Mouse (Mus musculus): ENCODE results near the gene Grip1. TPM values are rescaled to one million over a fixed set of nuclear protein-coding genes. Genes with fewer than 3 reads are reported as not detected.

Gene Grip1
- polyA plus RNA-seq, 1 experiment from 2014 or later: 4.8 TPM

GRCm38 (mm10) chr10:119834122-119834521, 380.5 kb downstream of the Grip1 start:
- H3K9ac ChIP-seq: no peak overlapping the region
- H3K27ac ChIP-seq (replicated peaks): no peak overlapping the region
- no peaks in the 10 kb centered on the region for H3K4me1 ChIP-seq
- WGBS: 69% methylated on average over 4 of the region's 4 CpGs
- H3K27me3 ChIP-seq: no peaks in the 10 kb centered on the region
- no peak for ATAC-seq (ENCODE audit: insufficient number of reproducible peaks, low FRiP score, low TSS enrichment, low read depth)
- H3K9me3 ChIP-seq (replicated peaks): no peaks in the 10 kb centered on the region
- H3K4me3 ChIP-seq (replicated peaks): no peak overlapping the region
- no peaks in the 10 kb centered on the region for H3K36me3 ChIP-seq
- no peak overlapping the region for H3K4me2 ChIP-seq (replicated peaks)

GRCm38 (mm10) chr10:119839645-119840044, 386.0 kb downstream of the Grip1 start:
- H3K4me3 ChIP-seq (replicated peaks): no peak overlapping the region
- no peaks in the 10 kb centered on the region for H3K9me3 ChIP-seq (replicated peaks)
- no peak overlapping the region for H3K4me2 ChIP-seq (replicated peaks)
- H3K9ac ChIP-seq: no peak overlapping the region
- no peaks in the 10 kb centered on the region for H3K36me3 ChIP-seq
- no peaks in the 10 kb centered on the region for H3K4me1 ChIP-seq
- no peak for ATAC-seq (ENCODE audit: insufficient number of reproducible peaks, low FRiP score, low TSS enrichment, low read depth)
- no peak overlapping the region for H3K27ac ChIP-seq (replicated peaks)
- WGBS: 79% methylated on average over 11 of the region's 11 CpGs
- no peaks in the 10 kb centered on the region for H3K27me3 ChIP-seq

- H3K27me3 ChIP-seq: no peaks in the 10 kb centered on the region
- 91% methylated on average over 4 of the region's 4 CpGs for WGBS
- no peak overlapping the region for H3K27ac ChIP-seq (replicated peaks)
- H3K4me3 ChIP-seq (replicated peaks): no peak overlapping the region
- no peaks in the 10 kb centered on the region for H3K36me3 ChIP-seq
- no peak overlapping the region for H3K4me2 ChIP-seq (replicated peaks)
- H3K9me3 ChIP-seq (replicated peaks): no peaks in the 10 kb centered on the region
- H3K9ac ChIP-seq: no peak overlapping the region
- no peaks in the 10 kb centered on the region for H3K4me1 ChIP-seq
- no peak for ATAC-seq (ENCODE audit: insufficient number of reproducible peaks, low FRiP score, low TSS enrichment, low read depth)
Observed at GRCm38 (mm10) chr10:119842004-119842403, 388.4 kb downstream of the Grip1 start.

GRCm38 (mm10) chr10:119845705-119846410, 392.2 kb downstream of the Grip1 start:
- no peak overlapping the region for H3K4me2 ChIP-seq (replicated peaks)

DNA sequence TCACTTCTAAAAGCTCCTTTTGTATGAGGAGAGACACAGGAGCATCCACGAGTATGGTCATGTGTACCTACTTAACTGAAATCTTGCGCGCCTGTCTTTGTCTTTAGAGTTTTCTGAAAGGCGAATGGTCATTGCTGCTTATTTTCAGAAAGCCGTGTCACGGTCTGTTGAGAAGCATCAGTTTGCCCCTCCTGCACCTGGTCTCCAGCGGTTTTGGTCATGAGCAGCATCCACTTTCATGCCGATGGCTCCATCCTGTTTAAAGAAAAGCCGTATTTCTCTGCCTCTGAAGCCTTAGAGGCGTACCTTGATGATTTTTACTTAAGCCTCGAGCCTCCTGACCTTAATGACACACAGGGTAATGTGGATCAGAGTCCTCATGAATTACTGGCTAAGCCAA, 398.0 kb downstream of the Grip1 start:
- Histone ChIP-seq H3K9me3 (replicated peaks) (no peaks in the 10 kb centered on the region), H3K4me1 (no peaks in the 10 kb centered on the region), H3K27me3 (no peaks in the 10 kb centered on the region), H3K9ac (no peak overlapping the region), H3K36me3 (no peaks in the 10 kb centered on the region), H3K4me3 (replicated peaks) (no peak overlapping the region), H3K27ac (replicated peaks) (no peak overlapping the region), H3K4me2 (replicated peaks) (no peak overlapping the region)
- no peak for ATAC-seq (ENCODE audit: insufficient number of reproducible peaks, low FRiP score, low TSS enrichment, low read depth)
- 75% methylated on average over 11 of the region's 11 CpGs for WGBS

More at GRCm38 (mm10) chr10:119845705-119846410, 392.2 kb downstream of the Grip1 start:
- Histone ChIP-seq H3K27me3 (no peaks in the 10 kb centered on the region), H3K4me3 (replicated peaks) (no peak overlapping the region), H3K9ac (no peak overlapping the region), H3K4me1 (no peaks in the 10 kb centered on the region), H3K36me3 (no peaks in the 10 kb centered on the region), H3K27ac (replicated peaks) (no peak overlapping the region), H3K9me3 (replicated peaks) (no peaks in the 10 kb centered on the region)
- ATAC-seq (ENCODE audit: insufficient number of reproducible peaks, low FRiP score, low TSS enrichment, low read depth): no peak
- 66% methylated on average over 11 of the region's 11 CpGs for WGBS

DNA sequence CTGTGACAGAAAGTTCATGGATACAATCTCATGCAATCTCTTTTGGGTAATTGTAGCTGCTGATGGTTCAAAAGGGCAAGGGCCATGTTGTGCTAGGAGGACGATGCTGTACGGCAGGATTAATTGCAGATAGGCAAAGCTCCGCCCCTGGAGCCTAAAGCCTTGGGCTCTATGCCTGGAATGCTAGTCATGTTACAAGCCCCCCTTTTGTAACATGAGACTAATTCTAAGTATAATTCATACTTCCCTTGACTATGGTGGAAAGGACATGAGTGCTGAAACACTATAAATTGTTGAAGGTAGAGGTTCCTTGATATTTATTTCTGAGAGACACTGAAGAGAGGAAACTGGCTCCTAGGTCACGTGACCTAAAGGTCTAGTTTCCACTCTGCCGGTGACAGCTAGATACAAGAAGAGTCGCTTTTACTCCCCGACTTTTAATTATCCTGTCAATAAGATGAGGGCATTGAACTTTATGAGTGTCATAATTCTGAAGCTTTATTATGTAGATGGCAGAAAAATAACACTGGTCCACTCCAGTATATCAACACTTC, 399.0 kb downstream of the Grip1 start:
- H3K27ac ChIP-seq (replicated peaks): no peak overlapping the region
- no peaks in the 10 kb centered on the region for H3K4me1 ChIP-seq
- no peaks in the 10 kb centered on the region for H3K9me3 ChIP-seq (replicated peaks)
- H3K27me3 ChIP-seq: no peaks in the 10 kb centered on the region
- ATAC-seq (ENCODE audit: insufficient number of reproducible peaks, low FRiP score, low TSS enrichment, low read depth): no peak
- no peak overlapping the region for H3K4me3 ChIP-seq (replicated peaks)
- no peak overlapping the region for H3K4me2 ChIP-seq (replicated peaks)
- no peak overlapping the region for H3K9ac ChIP-seq
- 53% methylated on average over 7 of the region's 7 CpGs for WGBS
- no peaks in the 10 kb centered on the region for H3K36me3 ChIP-seq

DNA sequence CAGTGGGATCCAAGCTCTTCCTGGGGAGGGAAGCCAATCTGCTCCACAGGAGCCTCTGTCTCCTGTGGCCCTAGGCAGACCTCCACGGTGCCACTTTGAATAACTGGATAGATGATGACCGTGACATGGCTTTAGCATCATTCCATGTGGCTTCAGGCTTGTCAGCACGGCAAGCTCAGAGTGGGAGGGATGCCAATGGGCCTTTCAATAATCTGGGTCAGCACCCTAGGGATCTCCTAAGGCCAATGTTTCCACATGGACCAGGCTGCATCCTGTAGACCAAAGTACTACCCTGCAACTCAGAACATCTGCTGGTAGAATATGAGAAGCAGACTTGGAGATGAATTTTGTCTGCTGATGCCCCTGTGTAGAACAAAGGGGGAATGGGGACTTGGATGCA, 414.1 kb downstream of the Grip1 start:
- 56% methylated on average over 3 of the region's 3 CpGs for WGBS
- H3K27me3 ChIP-seq: no peaks in the 10 kb centered on the region
- H3K27ac ChIP-seq (replicated peaks): no peak overlapping the region

GRCm38 (mm10) chr10:119868995-119869579, 415.5 kb downstream of the Grip1 start:
- no peaks in the 10 kb centered on the region for H3K36me3 ChIP-seq
- ATAC-seq (ENCODE audit: insufficient number of reproducible peaks, low FRiP score, low TSS enrichment, low read depth): no peak
- H3K9ac ChIP-seq: no peak overlapping the region
- no peak overlapping the region for H3K4me3 ChIP-seq (replicated peaks)
- H3K27me3 ChIP-seq: no peaks in the 10 kb centered on the region
- no peak overlapping the region for H3K27ac ChIP-seq (replicated peaks)
- no peak overlapping the region for H3K4me2 ChIP-seq (replicated peaks)
- 85% methylated on average over 11 of the region's 11 CpGs for WGBS
- no peaks in the 10 kb centered on the region for H3K9me3 ChIP-seq (replicated peaks)
- H3K4me1 ChIP-seq: no peaks in the 10 kb centered on the region

More for the DNA sequence above, 414.1 kb downstream of the Grip1 start:
- Histone ChIP-seq H3K9ac (no peak overlapping the region), H3K36me3 (no peaks in the 10 kb centered on the region), H3K4me1 (no peaks in the 10 kb centered on the region), H3K4me2 (replicated peaks) (no peak overlapping the region), H3K4me3 (replicated peaks) (no peak overlapping the region), H3K9me3 (replicated peaks) (no peaks in the 10 kb centered on the region)
- no peak for ATAC-seq (ENCODE audit: insufficient number of reproducible peaks, low FRiP score, low TSS enrichment, low read depth)

DNA sequence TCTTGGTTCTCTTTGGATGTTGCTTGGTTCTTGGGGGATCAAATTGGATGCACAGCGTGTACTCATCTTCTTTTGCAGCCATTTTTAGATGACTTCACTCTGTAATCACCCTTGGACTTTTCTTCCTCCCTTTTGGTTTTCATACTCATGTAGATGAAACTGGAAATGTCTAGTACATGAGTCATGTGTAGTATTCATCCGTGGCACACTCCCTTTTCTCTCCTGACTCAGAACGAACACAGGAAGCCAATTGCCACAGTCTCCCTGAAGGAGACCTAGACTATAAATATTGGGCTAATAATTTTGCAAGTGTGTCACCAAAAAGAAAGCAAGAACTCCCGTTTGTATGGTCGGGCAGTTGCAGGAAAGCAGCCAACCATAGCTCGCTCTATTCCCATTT, 423.1 kb downstream of the Grip1 start:
- Histone ChIP-seq H3K4me3 (replicated peaks) (no peak overlapping the region), H3K27ac (replicated peaks) (no peak overlapping the region), H3K9me3 (replicated peaks) (no peaks in the 10 kb centered on the region), H3K4me1 (peaks cover 7% of the 10 kb centered on the region; the same call in 1 of the 2 replicates), H3K36me3 (no peaks in the 10 kb centered on the region), H3K9ac (no peak overlapping the region), H3K27me3 (no peaks in the 10 kb centered on the region), H3K4me2 (replicated peaks) (no peak overlapping the region)
- WGBS: 80% methylated on average over 6 of the region's 6 CpGs
- no peak for ATAC-seq (ENCODE audit: insufficient number of reproducible peaks, low FRiP score, low TSS enrichment, low read depth)

- no peak overlapping the region for H3K4me3 ChIP-seq (replicated peaks)
- no peak for ATAC-seq (ENCODE audit: insufficient number of reproducible peaks, low FRiP score, low TSS enrichment, low read depth)
- no peak overlapping the region for H3K9ac ChIP-seq
- H3K4me1 ChIP-seq: peaks cover 7% of the 10 kb centered on the region; the same call in 1 of the 2 replicates
- 54% methylated on average over 12 of the region's 12 CpGs for WGBS
- no peaks in the 10 kb centered on the region for H3K27me3 ChIP-seq
- H3K36me3 ChIP-seq: no peaks in the 10 kb centered on the region
- H3K27ac ChIP-seq (replicated peaks): no peak overlapping the region
- peak overlapping the region; percentile 7; the same call in 1 of the 2 replicates for H3K4me2 ChIP-seq (replicated peaks)
- H3K9me3 ChIP-seq (replicated peaks): no peaks in the 10 kb centered on the region
Observed at GRCm38 (mm10) chr10:119878331-119878730, 424.7 kb downstream of the Grip1 start.

- H3K4me1 ChIP-seq: no peaks in the 10 kb centered on the region
- no peak overlapping the region for H3K4me2 ChIP-seq (replicated peaks)
- no peaks in the 10 kb centered on the region for H3K27me3 ChIP-seq
- H3K4me3 ChIP-seq (replicated peaks): no peak overlapping the region
- H3K36me3 ChIP-seq: no peaks in the 10 kb centered on the region
- no peak for ATAC-seq (ENCODE audit: insufficient number of reproducible peaks, low FRiP score, low TSS enrichment, low read depth)
- WGBS: 69% methylated on average over 9 of the region's 9 CpGs
- H3K27ac ChIP-seq (replicated peaks): no peak overlapping the region
- no peak overlapping the region for H3K9ac ChIP-seq
- H3K9me3 ChIP-seq (replicated peaks): no peaks in the 10 kb centered on the region
Observed at GRCm38 (mm10) chr10:119884591-119884990, 431.0 kb downstream of the Grip1 start.
